Mouse (Mus musculus): ENCODE measurements around the gene Gm17657. TPM values are rescaled to one million over a fixed set of nuclear protein-coding genes. Genes with fewer than 3 reads are reported as not detected.
"Not testable (repeated sequence)": the region's sequence is repeated elsewhere in the genome, so short reads cannot be mapped to it uniquely, and the experiment has no call there.

Gene Gm17657
- total and polyA plus RNA-seq, 2 experiments from 2014 or later = not detected

DNA sequence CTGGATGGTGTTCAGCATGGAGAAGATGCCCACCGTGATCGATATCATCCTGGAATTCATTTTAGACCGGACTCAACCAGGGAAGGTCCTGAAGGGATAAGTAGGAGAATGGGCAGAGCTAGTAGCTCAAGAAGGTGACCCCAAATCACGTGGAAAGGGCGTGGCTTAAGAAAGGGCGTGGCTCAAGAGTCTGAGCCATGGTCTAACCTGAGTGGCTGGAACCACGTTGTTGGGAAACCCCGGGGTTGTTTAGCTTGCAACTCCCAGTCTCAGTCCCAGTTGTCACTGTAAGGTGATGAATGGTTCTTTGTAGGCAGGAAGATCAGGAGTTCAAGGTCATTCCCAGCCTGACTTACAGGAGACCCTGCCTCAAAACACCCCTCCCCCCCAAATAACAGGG is 29.7 kb downstream of the Gm17657 start:
- Histone ChIP-seq H3K27me3 (ENCODE audit: control insufficient read depth, insufficient read depth, low read length) (no peaks in the 10 kb centered on the region), H3K9me3 (replicated peaks; ENCODE audit: control insufficient read depth, low read length) (no peaks in the 10 kb centered on the region), H3K4me3 (ENCODE audit: low read depth, low read length) (no peak overlapping the region), H3K9ac (replicated peaks; ENCODE audit: low read depth, low read length) (no peak overlapping the region), H3K36me3 (replicated peaks; ENCODE audit: control insufficient read depth, insufficient read depth, low read length) (no peaks in the 10 kb centered on the region), H3K27ac (ENCODE audit: low read depth) (no peak overlapping the region), H3K4me2 (ENCODE audit: low read depth, low read length) (no peak overlapping the region), H3K4me1 (ENCODE audit: control insufficient read depth, insufficient read depth) (no peaks in the 10 kb centered on the region)
- no peak for DNase-seq (ENCODE audit: low spot score)
- no peak for TF ChIP-seq EP300 (IDR thresholded peaks at IDR 0.05; ENCODE audit: low read depth)
- TF ChIP-seq CTCF (IDR thresholded peaks at IDR 0.05; ENCODE audit: low read depth) = no peak
- WGBS = 71% methylated on average over 8 of the region's 8 CpGs
- no peak for ATAC-seq (ENCODE audit: insufficient read depth, low read depth)

DNA sequence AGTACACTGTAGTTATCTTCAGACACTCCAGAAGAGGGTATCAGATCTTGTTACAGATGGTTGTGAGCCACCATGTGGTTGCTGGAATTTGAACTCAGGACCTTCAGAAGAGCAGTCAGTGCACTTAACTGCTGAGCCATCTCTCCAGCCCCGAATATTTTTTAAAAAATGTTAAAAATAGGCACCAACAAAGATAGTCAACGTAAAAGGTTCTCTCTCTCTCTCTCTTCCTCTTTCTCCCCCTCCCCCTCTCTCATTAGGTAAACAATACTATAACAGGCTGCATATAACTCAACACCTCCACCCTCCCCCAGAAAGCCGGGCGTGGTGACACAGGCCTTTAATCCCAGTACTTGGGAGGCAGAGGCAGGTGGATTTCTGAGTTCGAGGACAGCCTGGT is 30.8 kb downstream of the Gm17657 start:
- not testable (repeated sequence) for H3K4me1 ChIP-seq (ENCODE audit: control insufficient read depth, insufficient read depth); H3K9ac ChIP-seq (replicated peaks; ENCODE audit: low read depth, low read length); ATAC-seq (ENCODE audit: insufficient read depth, low read depth); H3K4me3 ChIP-seq (ENCODE audit: low read depth, low read length); H3K36me3 ChIP-seq (replicated peaks; ENCODE audit: control insufficient read depth, insufficient read depth, low read length); H3K4me2 ChIP-seq (ENCODE audit: low read depth, low read length); H3K27me3 ChIP-seq (ENCODE audit: control insufficient read depth, insufficient read depth, low read length); H3K9me3 ChIP-seq (replicated peaks; ENCODE audit: control insufficient read depth, low read length); DNase-seq (ENCODE audit: low spot score); H3K27ac ChIP-seq (ENCODE audit: low read depth)
- WGBS = 79% methylated on average over 5 of the region's 5 CpGs

DNA sequence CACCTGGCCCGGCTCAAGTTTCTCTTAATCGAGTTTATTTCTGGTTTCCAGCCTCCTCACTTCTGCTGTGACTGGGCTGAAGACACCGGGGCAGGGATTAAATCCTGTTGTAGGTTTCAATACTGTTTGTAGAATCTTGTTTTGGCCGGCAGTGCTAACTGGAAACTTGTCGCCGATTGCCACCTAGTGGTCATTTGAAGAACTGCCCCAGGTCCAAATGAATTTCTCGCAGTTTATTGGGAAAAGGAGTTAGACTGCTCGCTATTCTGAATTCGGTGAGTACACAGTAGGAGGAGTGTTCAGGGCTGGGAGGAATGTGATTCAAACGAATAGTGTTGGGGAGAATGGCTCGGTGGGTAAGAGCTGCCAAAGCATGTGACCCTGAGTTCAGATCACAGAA is 35.0 kb downstream of the Gm17657 start:
- peak; percentile 34; the same call in 1 of the 2 replicates for ATAC-seq (ENCODE audit: insufficient read depth, low read depth)
- H3K27me3 ChIP-seq (ENCODE audit: control insufficient read depth, insufficient read depth, low read length) = no peaks in the 10 kb centered on the region
- no peak overlapping the region for H3K27ac ChIP-seq (ENCODE audit: low read depth)
- H3K4me3 ChIP-seq (ENCODE audit: low read depth, low read length) = no peak overlapping the region
- TF ChIP-seq CTCF (IDR thresholded peaks at IDR 0.05; ENCODE audit: low read depth) = peak; percentile 93
- TF ChIP-seq EP300 (IDR thresholded peaks at IDR 0.05; ENCODE audit: low read depth) = no peak
- no peak overlapping the region for H3K9ac ChIP-seq (replicated peaks; ENCODE audit: low read depth, low read length)
- WGBS = 2% methylated on average over 11 of the region's 11 CpGs
- H3K4me2 ChIP-seq (ENCODE audit: low read depth, low read length) = no peak overlapping the region
- no peaks in the 10 kb centered on the region for H3K4me1 ChIP-seq (ENCODE audit: control insufficient read depth, insufficient read depth)
- DNase-seq (ENCODE audit: low spot score) = peak; percentile 81
- H3K36me3 ChIP-seq (replicated peaks; ENCODE audit: control insufficient read depth, insufficient read depth, low read length) = no peaks in the 10 kb centered on the region
- no peaks in the 10 kb centered on the region for H3K9me3 ChIP-seq (replicated peaks; ENCODE audit: control insufficient read depth, low read length)

DNA sequence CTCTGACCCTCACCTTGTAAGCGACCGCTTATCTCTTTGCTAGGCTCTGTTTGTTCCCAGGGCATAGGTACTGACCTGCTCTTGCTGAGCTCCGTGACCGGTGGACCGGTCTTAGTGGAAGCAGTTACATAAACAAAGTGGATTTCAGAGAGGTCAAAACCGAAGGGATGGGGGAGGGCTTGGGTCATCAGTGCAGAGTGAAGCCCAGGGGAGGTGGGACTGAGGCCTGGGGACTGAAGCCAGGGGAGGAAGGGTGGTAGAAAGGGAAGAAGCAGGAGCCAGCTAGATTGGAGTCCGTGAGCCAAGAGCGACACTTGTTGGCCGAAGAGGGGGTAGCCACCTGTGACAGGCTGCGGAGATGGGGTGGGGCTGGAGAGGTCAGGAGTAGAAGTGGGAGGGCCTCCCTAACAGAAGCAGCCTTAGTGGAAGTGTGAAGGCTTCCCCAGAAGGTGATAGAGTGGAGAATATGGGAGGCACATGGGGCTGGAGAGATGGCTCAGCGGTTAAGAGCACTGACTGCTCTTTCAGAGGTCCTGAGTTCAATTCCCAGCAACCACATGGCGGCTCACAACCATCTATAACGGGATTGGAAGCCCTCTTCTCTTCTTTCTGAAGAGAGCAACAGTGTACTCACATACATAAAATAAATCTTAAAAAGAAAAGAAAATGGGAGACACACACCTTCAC is 36.3 kb downstream of the Gm17657 start:
- WGBS = 38% methylated on average over 13 of the region's 13 CpGs
- Histone ChIP-seq H3K36me3 (replicated peaks; ENCODE audit: control insufficient read depth, insufficient read depth, low read length) (no peaks in the 10 kb centered on the region), H3K27me3 (ENCODE audit: control insufficient read depth, insufficient read depth, low read length) (no peaks in the 10 kb centered on the region), H3K9ac (replicated peaks; ENCODE audit: low read depth, low read length) (no peak overlapping the region), H3K27ac (ENCODE audit: low read depth) (no peak overlapping the region), H3K9me3 (replicated peaks; ENCODE audit: control insufficient read depth, low read length) (no peaks in the 10 kb centered on the region), H3K4me2 (ENCODE audit: low read depth, low read length) (no peak overlapping the region), H3K4me1 (ENCODE audit: control insufficient read depth, insufficient read depth) (no peaks in the 10 kb centered on the region), H3K4me3 (ENCODE audit: low read depth, low read length) (no peak overlapping the region)
- ATAC-seq (ENCODE audit: insufficient read depth, low read depth) (peak; percentile 85), DNase-seq (ENCODE audit: low spot score) (peak; percentile 74)
- peak; percentile 84 for TF ChIP-seq CTCF (IDR thresholded peaks at IDR 0.05; ENCODE audit: low read depth)
- no peak for TF ChIP-seq EP300 (IDR thresholded peaks at IDR 0.05; ENCODE audit: low read depth)

DNA sequence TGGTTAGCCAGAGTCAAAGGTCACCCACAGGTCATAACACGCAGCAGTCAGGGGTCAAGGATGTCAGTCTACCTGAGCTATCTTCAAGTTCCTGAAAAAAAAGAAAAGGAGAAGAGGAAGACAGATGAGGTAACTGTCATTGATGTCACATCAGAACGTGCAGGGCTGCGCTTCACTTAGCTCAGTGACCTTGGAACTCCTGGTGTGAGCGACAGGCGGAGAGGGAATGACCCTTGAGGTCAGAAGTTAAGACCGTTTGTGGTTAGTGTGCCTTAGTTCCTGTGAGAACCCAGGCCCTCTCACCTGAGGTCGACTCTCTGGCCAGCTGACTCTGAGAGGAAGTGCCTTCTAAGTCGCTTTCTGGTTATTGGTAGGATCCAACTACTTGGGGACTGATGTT is 38.7 kb downstream of the Gm17657 start:
- WGBS = 63% methylated on average over 8 of the region's 8 CpGs
- DNase-seq (ENCODE audit: low spot score) (no peak), ATAC-seq (ENCODE audit: insufficient read depth, low read depth) (no peak)
- H3K9ac ChIP-seq (replicated peaks; ENCODE audit: low read depth, low read length) = no peak overlapping the region
- no peak overlapping the region for H3K4me3 ChIP-seq (ENCODE audit: low read depth, low read length)
- no peak overlapping the region for H3K4me2 ChIP-seq (ENCODE audit: low read depth, low read length)
- H3K9me3 ChIP-seq (replicated peaks; ENCODE audit: control insufficient read depth, low read length) = no peaks in the 10 kb centered on the region
- H3K36me3 ChIP-seq (replicated peaks; ENCODE audit: control insufficient read depth, insufficient read depth, low read length) = no peaks in the 10 kb centered on the region
- H3K27me3 ChIP-seq (ENCODE audit: control insufficient read depth, insufficient read depth, low read length) = no peaks in the 10 kb centered on the region
- H3K4me1 ChIP-seq (ENCODE audit: control insufficient read depth, insufficient read depth) = no peaks in the 10 kb centered on the region
- TF ChIP-seq CTCF (IDR thresholded peaks at IDR 0.05; ENCODE audit: low read depth) = no peak
- no peak for TF ChIP-seq EP300 (IDR thresholded peaks at IDR 0.05; ENCODE audit: low read depth)
- H3K27ac ChIP-seq (ENCODE audit: low read depth) = no peak overlapping the region
